Mouse (Mus musculus): ENCODE measurements at regions not wholly inside any gene's neighbourhood (a gene's known extent, or its start where the extent isn't known, plus 50 kb on each side); places are given as distances from the start of the nearest gene placed in this dataset.

- Histone ChIP-seq H3K27ac (no peak overlapping the region), H3K4me3 (no peak overlapping the region)
- no peak for DNase-seq (ENCODE audit: low spot score in 2 of 2)
- no peak for TF ChIP-seq CTCF (conservative IDR thresholded peaks at IDR 0.05)
Measured at GRCm38 (mm10) chr10:96757311-96757710, 140.5 kb downstream of the Btg1 start.

GRCm38 (mm10) chr10:96761601-96762000 lies 144.8 kb downstream of the Btg1 start:
- TF ChIP-seq CTCF (conservative IDR thresholded peaks at IDR 0.05): no peak
- no peak for DNase-seq (ENCODE audit: low spot score in 2 of 2)
- H3K4me3 ChIP-seq: no peak overlapping the region
- H3K27ac ChIP-seq: no peak overlapping the region

- Histone ChIP-seq H3K27ac (no peak overlapping the region), H3K4me3 (no peak overlapping the region)
- TF ChIP-seq CTCF (conservative IDR thresholded peaks at IDR 0.05): no peak
- no peak for DNase-seq (ENCODE audit: low spot score in 2 of 2)
Measured at GRCm38 (mm10) chr10:96765626-96766025, 148.8 kb downstream of the Btg1 start.

- Histone ChIP-seq H3K27ac (no peak overlapping the region), H3K4me3 (no peak overlapping the region)
- no peak for DNase-seq (ENCODE audit: low spot score in 2 of 2)
- TF ChIP-seq CTCF (conservative IDR thresholded peaks at IDR 0.05): no peak
Measured at GRCm38 (mm10) chr10:96778220-96778619, 161.4 kb downstream of the Btg1 start.

GRCm38 (mm10) chr10:96783966-96784365 lies 167.2 kb downstream of the Btg1 start:
- no peak for DNase-seq (ENCODE audit: low spot score in 2 of 2)
- TF ChIP-seq CTCF (conservative IDR thresholded peaks at IDR 0.05): no peak

GRCm38 (mm10) chr10:96786903-96787571 lies 170.2 kb downstream of the Btg1 start:
- TF ChIP-seq CTCF (conservative IDR thresholded peaks at IDR 0.05): no peak
- no peak for DNase-seq (ENCODE audit: low spot score in 2 of 2)
- H3K4me3 ChIP-seq: no peak overlapping the region
- H3K27ac ChIP-seq: no peak overlapping the region

More at GRCm38 (mm10) chr10:96783966-96784365, 167.2 kb downstream of the Btg1 start:
- H3K4me3 ChIP-seq: no peak overlapping the region
- no peak overlapping the region for H3K27ac ChIP-seq

- TF ChIP-seq CTCF (conservative IDR thresholded peaks at IDR 0.05): no peak
- no peak for DNase-seq (ENCODE audit: low spot score in 2 of 2)
Measured at GRCm38 (mm10) chr10:96787572-96787946, 170.8 kb downstream of the Btg1 start.

GRCm38 (mm10) chr10:96788352-96789016 lies 171.7 kb downstream of the Btg1 start:
- H3K27ac ChIP-seq: no peak overlapping the region
- no peak for TF ChIP-seq CTCF (conservative IDR thresholded peaks at IDR 0.05)
- DNase-seq (ENCODE audit: low spot score in 2 of 2): no peak
- no peak overlapping the region for H3K4me3 ChIP-seq

More at GRCm38 (mm10) chr10:96787572-96787946, 170.8 kb downstream of the Btg1 start:
- no peak overlapping the region for H3K4me3 ChIP-seq
- H3K27ac ChIP-seq: no peak overlapping the region

GRCm38 (mm10) chr10:96797116-96797515 lies 180.3 kb downstream of the Btg1 start:
- TF ChIP-seq CTCF (conservative IDR thresholded peaks at IDR 0.05): no peak
- Histone ChIP-seq H3K27ac (no peak overlapping the region), H3K4me3 (no peak overlapping the region)
- no peak for DNase-seq (ENCODE audit: low spot score in 2 of 2)

GRCm38 (mm10) chr10:96800801-96801200 lies 184.0 kb downstream of the Btg1 start:
- no peak for TF ChIP-seq CTCF (conservative IDR thresholded peaks at IDR 0.05)
- no peak overlapping the region for H3K27ac ChIP-seq
- H3K4me3 ChIP-seq: no peak overlapping the region
- no peak for DNase-seq (ENCODE audit: low spot score in 2 of 2)

GRCm38 (mm10) chr10:96804030-96804784 lies 187.4 kb downstream of the Btg1 start:
- H3K27ac ChIP-seq: no peak overlapping the region
- no peak for TF ChIP-seq CTCF (conservative IDR thresholded peaks at IDR 0.05)
- no peak overlapping the region for H3K4me3 ChIP-seq
- no peak for DNase-seq (ENCODE audit: low spot score in 2 of 2)

- no peak for DNase-seq (ENCODE audit: low spot score in 2 of 2)
- no peak for TF ChIP-seq CTCF (conservative IDR thresholded peaks at IDR 0.05)
Measured at GRCm38 (mm10) chr10:96806579-96806978, 189.8 kb downstream of the Btg1 start.

GRCm38 (mm10) chr10:96821852-96822251 lies 205.0 kb downstream of the Btg1 start:
- no peak overlapping the region for H3K27ac ChIP-seq
- no peak overlapping the region for H3K4me3 ChIP-seq
- DNase-seq (ENCODE audit: low spot score in 2 of 2): no peak
- TF ChIP-seq CTCF (conservative IDR thresholded peaks at IDR 0.05): no peak

More at GRCm38 (mm10) chr10:96806579-96806978, 189.8 kb downstream of the Btg1 start:
- Histone ChIP-seq H3K27ac (no peak overlapping the region), H3K4me3 (no peak overlapping the region)
